Mouse (Mus musculus) intestine, embryonic 15.5 days (tissue): ENCODE measurements around the gene Borcs7. TPM values are rescaled to one million over a fixed set of nuclear protein-coding genes. Genes with fewer than 3 reads are reported as not detected.
"Not testable (repeated sequence)": the region's sequence is repeated elsewhere in the genome, so short reads cannot be mapped to it uniquely, and the experiment has no call there.

Experiments used
- ATAC-seq: fragments of 200-750 bp; cut with Nextera tagmentation; 2 replicates; pipeline ENCODE4 v1.8.0; 2017; ENCODE audit warnings: moderate TSS enrichment, moderate library complexity
- H3K27ac ChIP-seq: fragments of 300-500 bp; sonication (generic); 2 replicates; pipeline ENCODE4 v1.5.1; 2015; ENCODE audit warnings: mild to moderate bottlenecking, inconsistent platforms
- H3K27me3 ChIP-seq: fragments of 300-500 bp; sonication (generic); replicated peaks from 2 replicates; pipeline ENCODE4 v1.6.1; 2015; ENCODE audit warnings: inconsistent platforms
- H3K36me3 ChIP-seq: fragments of 300-500 bp; sonication (generic); 2 replicates; pipeline ENCODE4 v1.6.1; 2015; ENCODE audit warnings: inconsistent platforms
- H3K4me1 ChIP-seq: fragments of 300-500 bp; sonication (generic); replicated peaks from 2 replicates; pipeline ENCODE4 v1.6.1; 2015; ENCODE audit warnings: inconsistent platforms
- H3K4me2 ChIP-seq: fragments of 300-500 bp; sonication (generic); replicated peaks from 2 replicates; pipeline ENCODE4 v1.6.1; 2015; ENCODE audit warnings: mild to moderate bottlenecking, inconsistent platforms
- H3K4me3 ChIP-seq: fragments of 300-500 bp; sonication (generic); replicated peaks from 2 replicates; pipeline ENCODE4 v1.5.1; 2015; ENCODE audit warnings: inconsistent platforms
- H3K9ac ChIP-seq: fragments of 300-500 bp; sonication (generic); 2 replicates; pipeline ENCODE4 v1.6.1; 2015; ENCODE audit warnings: inconsistent platforms
- H3K9me3 ChIP-seq: fragments of 300-500 bp; sonication (generic); 2 replicates; pipeline ENCODE4 v1.6.1; 2016; ENCODE audit warnings: inconsistent platforms
- WGBS: fragments of 180-500 bp; shearing (Covaris S2); methylation state at CpG from one replicate; pipeline ENCODE4 v1.1.7; 2015; 5-methylcytosine and 5-hydroxymethylcytosine counted together
- polyA plus RNA-seq: library from polyadenylated mRNA; unstranded; fragments of >200 nt; fragmentation: Nextera tagmentation; extraction: Ambion mirVana; gene quantifications from 2 replicates; pipeline ENCODE4 v1.2.1, GENCODE M21; 2015

Borcs7 gene
- polyA plus RNA-seq, 1 experiment from 2014 or later, result 14.5 TPM

- Histone ChIP-seq H3K36me3 (no peaks in the 10 kb centered on the region; the same call in 1 of the 2 replicates), H3K27ac (no peak overlapping the region), H3K4me2 (no peak overlapping the region), H3K4me1 (no peaks in the 10 kb centered on the region), H3K9me3 (no peaks in the 10 kb centered on the region), H3K27me3 (no peaks in the 10 kb centered on the region), H3K9ac (no peak overlapping the region), H3K4me3 (no peak overlapping the region)
- ATAC-seq, result no peak; the same call in 1 of the 2 replicates
- WGBS, result 49% methylated on average over 8 of the region's 8 CpGs
These were observed 37.5 kb downstream of the Borcs7 start for GRCm38 (mm10) chr19:46727140-46727736.

- Histone ChIP-seq H3K27me3 (no peaks in the 10 kb centered on the region), H3K4me3 (no peak overlapping the region), H3K4me1 (no peaks in the 10 kb centered on the region), H3K36me3 (no peaks in the 10 kb centered on the region; the same call in 1 of the 2 replicates), H3K27ac (no peak overlapping the region), H3K9ac (no peak overlapping the region), H3K4me2 (no peak overlapping the region), H3K9me3 (no peaks in the 10 kb centered on the region)
- 34% methylated on average over 11 of the region's 11 CpGs for WGBS
- peak; percentile 66 for ATAC-seq
These were observed 38.3 kb downstream of the Borcs7 start for GRCm38 (mm10) chr19:46727945-46728540.

DNA sequence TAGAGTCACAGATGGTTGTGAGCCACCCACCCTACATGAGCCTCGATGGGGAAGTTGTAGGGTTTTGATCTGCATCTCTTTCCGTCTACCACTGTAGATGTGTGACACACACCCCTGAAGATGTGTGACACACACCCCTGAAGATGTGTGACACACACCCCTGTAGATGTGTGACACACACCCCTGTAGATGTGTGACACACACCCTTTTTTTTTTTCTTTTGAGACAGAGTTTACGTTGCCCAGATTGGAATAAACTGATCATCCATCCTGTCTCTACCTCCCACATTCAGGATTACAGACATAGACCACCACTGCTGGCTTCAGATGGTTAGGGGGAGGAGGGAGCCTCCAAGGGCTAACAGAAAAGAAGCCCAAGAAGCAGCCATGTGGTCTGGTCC is 39.2 kb downstream of the Borcs7 start:
- no peak overlapping the region for H3K9ac ChIP-seq
- H3K9me3 ChIP-seq, result no peaks in the 10 kb centered on the region
- H3K4me3 ChIP-seq, result no peak overlapping the region
- no peak overlapping the region for H3K27ac ChIP-seq
- no peaks in the 10 kb centered on the region for H3K27me3 ChIP-seq
- WGBS, result 83% methylated on average over 3 of the region's 3 CpGs
- no peaks in the 10 kb centered on the region; the same call in 1 of the 2 replicates for H3K36me3 ChIP-seq
- no peak overlapping the region for H3K4me2 ChIP-seq
- H3K4me1 ChIP-seq, result no peaks in the 10 kb centered on the region
- no peak for ATAC-seq

GRCm38 (mm10) chr19:46731351-46731750 is 41.6 kb downstream of the Borcs7 start:
- no peaks in the 10 kb centered on the region; the same call in 1 of the 2 replicates for H3K36me3 ChIP-seq
- no peak overlapping the region for H3K9ac ChIP-seq
- no peaks in the 10 kb centered on the region for H3K4me1 ChIP-seq
- no peak for ATAC-seq
- H3K27me3 ChIP-seq, result no peaks in the 10 kb centered on the region
- WGBS, result 87% methylated on average over 10 of the region's 10 CpGs
- H3K4me3 ChIP-seq, result no peak overlapping the region
- H3K4me2 ChIP-seq, result no peak overlapping the region
- no peaks in the 10 kb centered on the region for H3K9me3 ChIP-seq
- H3K27ac ChIP-seq, result no peak overlapping the region

GRCm38 (mm10) chr19:46732673-46733072 is 43.0 kb downstream of the Borcs7 start:
- H3K9me3 ChIP-seq, H3K9ac ChIP-seq, H3K27me3 ChIP-seq, H3K36me3 ChIP-seq, H3K4me1 ChIP-seq, H3K27ac ChIP-seq, H3K4me3 ChIP-seq, ATAC-seq, H3K4me2 ChIP-seq: not testable (repeated sequence)
- 94% methylated on average over 5 of the region's 5 CpGs for WGBS

GRCm38 (mm10) chr19:46733626-46734025 is 43.9 kb downstream of the Borcs7 start:
- Histone ChIP-seq H3K4me2 (no peak overlapping the region), H3K36me3 (no peaks in the 10 kb centered on the region; the same call in 1 of the 2 replicates), H3K4me1 (no peaks in the 10 kb centered on the region), H3K9me3 (no peaks in the 10 kb centered on the region), H3K27ac (no peak overlapping the region), H3K4me3 (no peak overlapping the region), H3K9ac (no peak overlapping the region), H3K27me3 (no peaks in the 10 kb centered on the region)
- 93% methylated on average over 7 of the region's 7 CpGs for WGBS
- ATAC-seq, result no peak

- H3K4me1 ChIP-seq, result no peaks in the 10 kb centered on the region
- no peak for ATAC-seq
- no peak overlapping the region for H3K9ac ChIP-seq
- H3K27me3 ChIP-seq, result no peaks in the 10 kb centered on the region
- no peak overlapping the region for H3K27ac ChIP-seq
- H3K9me3 ChIP-seq, result no peaks in the 10 kb centered on the region
- H3K4me2 ChIP-seq, result no peak overlapping the region
- no peaks in the 10 kb centered on the region; the same call in 1 of the 2 replicates for H3K36me3 ChIP-seq
- WGBS, result 54% methylated on average over 5 of the region's 5 CpGs
- H3K4me3 ChIP-seq, result no peak overlapping the region
These were observed 45.5 kb downstream of the Borcs7 start for GRCm38 (mm10) chr19:46735241-46735640.

- H3K4me2 ChIP-seq, result no peak overlapping the region
- ATAC-seq, result no peak
- no peaks in the 10 kb centered on the region for H3K27me3 ChIP-seq
- no peak overlapping the region for H3K27ac ChIP-seq
- H3K4me3 ChIP-seq, result no peak overlapping the region
- no peaks in the 10 kb centered on the region for H3K4me1 ChIP-seq
- no peak overlapping the region for H3K9ac ChIP-seq
- H3K9me3 ChIP-seq, result no peaks in the 10 kb centered on the region
- no peaks in the 10 kb centered on the region; the same call in 1 of the 2 replicates for H3K36me3 ChIP-seq
- 65% methylated on average over 7 of the region's 7 CpGs for WGBS
These were observed 47.4 kb downstream of the Borcs7 start for GRCm38 (mm10) chr19:46737106-46737505.

DNA sequence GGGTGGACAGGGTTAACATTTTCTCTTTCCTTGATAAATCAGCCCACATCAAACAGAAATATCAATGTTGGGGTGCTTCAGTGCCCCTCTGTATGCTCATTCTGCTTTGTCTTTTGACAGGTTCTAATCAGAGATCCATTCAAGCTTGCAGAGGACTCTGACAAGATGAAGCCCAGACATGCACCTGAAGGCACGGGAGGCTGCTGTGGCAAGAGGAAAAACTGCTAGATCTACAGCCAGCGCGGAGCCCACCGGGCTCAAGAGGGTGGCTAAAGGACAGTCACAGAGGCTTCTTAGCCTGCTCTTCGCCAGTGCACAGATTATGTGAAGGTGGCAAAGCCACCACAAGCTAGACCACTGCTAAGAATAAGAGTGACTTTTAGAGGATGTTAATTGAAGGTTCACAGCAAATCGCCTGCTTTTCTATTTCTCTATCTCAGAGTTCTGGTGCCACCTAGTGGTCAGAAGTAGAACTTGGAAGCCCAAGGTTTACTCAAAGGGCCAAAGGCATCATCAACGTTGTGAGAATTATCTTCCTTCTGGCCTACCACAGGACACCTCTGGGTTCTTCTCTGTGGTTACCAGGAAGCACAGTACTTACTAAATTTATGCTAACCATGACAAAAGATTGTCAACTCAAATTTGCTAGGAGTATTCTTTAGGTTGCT is 50.8 kb downstream of the Borcs7 start:
- H3K4me1 ChIP-seq, result no peaks in the 10 kb centered on the region
- H3K36me3 ChIP-seq, result no peaks in the 10 kb centered on the region
- no peak overlapping the region for H3K9ac ChIP-seq
- H3K4me3 ChIP-seq, result no peak overlapping the region
- H3K4me2 ChIP-seq, result no peak overlapping the region
- no peaks in the 10 kb centered on the region for H3K27me3 ChIP-seq
- no peak overlapping the region for H3K27ac ChIP-seq
- 55% methylated on average over 7 of the region's 7 CpGs for WGBS
- ATAC-seq, result no peak
- no peaks in the 10 kb centered on the region for H3K9me3 ChIP-seq

DNA sequence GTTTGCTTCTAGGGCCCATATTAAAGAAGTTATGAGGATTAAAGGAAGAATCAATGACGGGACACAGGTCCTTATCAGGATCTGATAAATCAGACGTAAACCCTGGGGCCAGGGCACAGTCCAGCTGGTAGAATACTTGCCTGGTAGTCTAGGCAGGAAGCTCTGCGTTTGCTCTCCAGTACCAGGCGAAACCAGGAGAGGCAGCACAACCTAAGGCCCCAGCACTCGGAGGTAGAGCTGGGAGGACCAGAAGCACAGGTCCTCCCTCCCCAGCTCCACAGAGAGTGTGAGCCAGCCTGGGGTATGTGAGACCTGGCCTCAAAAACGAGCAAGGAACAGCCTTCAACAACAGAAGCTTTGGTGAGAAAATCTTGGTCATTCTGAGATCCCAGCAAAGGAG is 51.9 kb downstream of the Borcs7 start:
- ATAC-seq, result no peak
- no peaks in the 10 kb centered on the region for H3K9me3 ChIP-seq
- H3K4me2 ChIP-seq, result no peak overlapping the region
- no peak overlapping the region for H3K9ac ChIP-seq
- H3K4me1 ChIP-seq, result no peaks in the 10 kb centered on the region
- no peaks in the 10 kb centered on the region for H3K36me3 ChIP-seq
- no peaks in the 10 kb centered on the region for H3K27me3 ChIP-seq
- WGBS, result 41% methylated on average over 6 of the region's 6 CpGs
- no peak overlapping the region for H3K27ac ChIP-seq
- H3K4me3 ChIP-seq, result no peak overlapping the region

DNA sequence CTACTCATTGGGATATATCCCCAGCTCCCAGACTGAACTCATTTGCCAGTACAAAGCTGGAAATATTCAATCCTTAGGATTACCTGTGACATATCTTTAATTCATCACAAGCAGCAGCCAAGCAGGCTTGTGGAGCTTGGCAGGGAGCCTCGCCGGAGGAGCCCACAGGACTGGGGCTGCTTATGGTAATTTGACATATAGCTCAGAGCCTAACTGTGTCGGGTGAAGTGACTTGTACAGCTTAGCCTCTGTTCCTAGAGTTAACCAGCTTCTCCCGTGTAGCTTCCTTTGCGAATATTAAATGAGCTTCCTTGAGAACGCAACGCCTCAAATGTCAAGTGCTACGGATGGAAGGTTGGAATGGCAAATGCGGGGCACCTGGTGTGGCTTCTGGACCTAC is 55.0 kb downstream of the Borcs7 start:
- no peak overlapping the region for H3K4me2 ChIP-seq
- H3K9me3 ChIP-seq, result no peaks in the 10 kb centered on the region
- no peaks in the 10 kb centered on the region for H3K36me3 ChIP-seq
- no peak overlapping the region for H3K9ac ChIP-seq
- no peak overlapping the region for H3K27ac ChIP-seq
- 75% methylated on average over 9 of the region's 9 CpGs for WGBS
- no peaks in the 10 kb centered on the region for H3K4me1 ChIP-seq
- no peak overlapping the region for H3K4me3 ChIP-seq
- H3K27me3 ChIP-seq, result no peaks in the 10 kb centered on the region
- ATAC-seq, result no peak

- Histone ChIP-seq H3K4me2 (no peak overlapping the region), H3K4me3 (no peak overlapping the region), H3K9me3 (no peaks in the 10 kb centered on the region), H3K9ac (no peak overlapping the region), H3K4me1 (no peaks in the 10 kb centered on the region), H3K36me3 (no peaks in the 10 kb centered on the region), H3K27me3 (no peaks in the 10 kb centered on the region), H3K27ac (no peak overlapping the region)
- no peak for ATAC-seq
- WGBS, result 83% methylated on average over 3 of the region's 3 CpGs
These were observed 58.1 kb downstream of the Borcs7 start for GRCm38 (mm10) chr19:46747799-46748198.

DNA sequence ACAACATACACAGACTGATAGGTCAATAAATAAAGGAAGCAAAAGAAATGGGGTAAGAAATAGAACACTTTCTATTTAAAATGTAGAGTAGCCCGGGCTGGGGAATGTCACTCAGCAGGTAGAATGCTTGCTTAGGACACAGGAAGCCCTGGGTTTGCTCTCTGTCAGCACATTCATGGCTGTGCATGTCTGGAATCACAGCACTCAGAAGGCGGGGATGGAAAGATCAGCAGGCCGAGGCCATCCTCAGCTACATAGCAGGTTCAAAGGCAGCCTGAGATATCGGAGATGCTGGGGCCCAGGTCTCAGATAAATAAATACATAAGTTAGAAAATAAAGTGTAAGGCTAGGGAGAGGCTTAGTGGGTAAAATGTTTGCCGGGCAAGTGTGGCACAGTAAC is 62.5 kb downstream of the Borcs7 start:
- no peaks in the 10 kb centered on the region for H3K36me3 ChIP-seq
- WGBS, result 79% methylated on average over 5 of the region's 5 CpGs
- H3K27ac ChIP-seq, result no peak overlapping the region
- ATAC-seq, result no peak
- no peaks in the 10 kb centered on the region for H3K27me3 ChIP-seq
- H3K4me1 ChIP-seq, result no peaks in the 10 kb centered on the region
- no peak overlapping the region for H3K4me2 ChIP-seq
- no peak overlapping the region for H3K4me3 ChIP-seq
- H3K9me3 ChIP-seq, result no peaks in the 10 kb centered on the region
- no peak overlapping the region for H3K9ac ChIP-seq
